ENCODE assay signal across 9 mouse cellular contexts in the genomic region with DNA sequence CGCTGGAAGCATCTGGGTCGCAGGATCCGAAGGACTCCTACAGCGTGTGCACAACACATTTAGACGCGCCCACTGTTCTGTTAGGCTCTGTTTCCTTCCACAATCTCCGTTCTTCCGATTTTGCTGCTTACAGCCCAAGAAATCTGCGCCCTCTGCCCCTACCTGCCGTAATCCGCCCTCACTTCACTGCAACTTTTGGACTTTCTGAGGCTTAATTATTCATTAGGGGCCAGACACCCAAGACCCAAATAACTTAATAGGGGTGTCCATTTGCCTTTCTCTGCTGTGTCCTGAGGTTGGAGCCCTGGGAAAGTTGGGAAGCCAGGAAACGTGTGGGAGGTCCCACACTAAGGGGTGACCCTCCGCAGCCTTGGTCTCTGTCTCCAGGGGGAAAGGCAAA. TPM values are rescaled to one million over a fixed set of nuclear protein-coding genes. Genes with fewer than 3 reads are reported as not detected.
DNase-seq lines count a peak whose midpoint lies in the region; ATAC-seq and TF ChIP-seq lines count a peak whose summit lies in the region.
"Had no signal": no experiment of that assay in that cellular context is flagged by ENCODE, and none has a peak within 500 bp of the region (broad histone marks: within the 10 kb centered on the region; RNA-seq: fewer than 3 reads in every experiment).

No protein-coding gene starts in this region.

- H3K9ac ChIP-seq in hindbrain, embryonic 14.5 days = no peak overlapping the region
- H3K9ac ChIP-seq in limb, embryonic 15.5 days = no peak overlapping the region
- H3K9ac ChIP-seq in stomach, postnatal 0 days (ENCODE audit: low read length) = peak overlapping the region; percentile 56

- H3K9me3 ChIP-seq in hindbrain, embryonic 14.5 days (ENCODE audit: control insufficient read depth, low read length) = no peaks in the 10 kb centered on the region
- no peaks in the 10 kb centered on the region for H3K9me3 ChIP-seq in limb, embryonic 15.5 days
- no peaks in the 10 kb centered on the region for H3K9me3 ChIP-seq in stomach, postnatal 0 days (ENCODE audit: control insufficient read depth, low read length)

- no peaks in the 10 kb centered on the region for H3K36me3 ChIP-seq in spleen, adult 2 months (ENCODE audit: control insufficient read depth, insufficient read depth, low read length)
- H3K36me3 ChIP-seq in hindbrain, embryonic 14.5 days (replicated peaks; ENCODE audit: control insufficient read depth, insufficient read depth) = no peaks in the 10 kb centered on the region
- no peaks in the 10 kb centered on the region for H3K36me3 ChIP-seq in limb, embryonic 15.5 days
- H3K36me3 ChIP-seq in stomach, postnatal 0 days (ENCODE audit: control insufficient read depth, insufficient read depth, low read length) = no peaks in the 10 kb centered on the region

- peaks cover 7% of the 10 kb centered on the region for H3K4me1 ChIP-seq in spleen, adult 2 months (ENCODE audit: control insufficient read depth, insufficient read depth, insufficient read length)
- peaks cover 5% of the 10 kb centered on the region for H3K4me1 ChIP-seq in hindbrain, embryonic 14.5 days (replicated peaks; ENCODE audit: control insufficient read depth, insufficient read depth, low read length)
- peaks cover 31% of the 10 kb centered on the region for H3K4me1 ChIP-seq in limb, embryonic 15.5 days
- 0 out of 2 replicates have a peak, but pooled peaks cover 2% of the 10 kb centered on the region for H3K4me1 ChIP-seq in stomach, postnatal 0 days (replicated peaks; ENCODE audit: control insufficient read depth, insufficient read depth)

- H3K27ac ChIP-seq in spleen, adult 2 months (ENCODE audit: insufficient read depth, low read length) = no peak overlapping the region
- no peak overlapping the region for H3K27ac ChIP-seq in hindbrain, embryonic 14.5 days
- H3K27ac ChIP-seq in limb, embryonic 15.5 days = no peak overlapping the region
- peak overlapping the region; percentile 80 for H3K27ac ChIP-seq in stomach, postnatal 0 days (replicated peaks)

- TF ChIP-seq CTCF in spleen, adult 2 months (IDR thresholded peaks at IDR 0.05; ENCODE audit: extremely low read depth, insufficient read depth, insufficient read length, insufficient replicate concordance) = no peak
- TF ChIP-seq CTCF in stomach, postnatal 0 days (IDR thresholded peaks at IDR 0.05; ENCODE audit: low read depth) = no peak

- peak overlapping the region; percentile 94 for H3K4me2 ChIP-seq in hindbrain, embryonic 14.5 days (replicated peaks)
- peak overlapping the region; percentile 91 for H3K4me2 ChIP-seq in limb, embryonic 15.5 days
- peak overlapping the region; percentile 82 for H3K4me2 ChIP-seq in stomach, postnatal 0 days (replicated peaks; ENCODE audit: low read depth)

- no peak for TF ChIP-seq EP300 in stomach, postnatal 0 days (optimal IDR thresholded peaks at IDR 0.05)

- ATAC-seq in hindbrain, embryonic 14.5 days (ENCODE audit: low FRiP score) = no peak
- no peak for ATAC-seq in limb, embryonic 15.5 days (ENCODE audit: insufficient number of reproducible peaks, low FRiP score, low TSS enrichment, low read depth)
- ATAC-seq in stomach, postnatal 0 days (ENCODE audit: low FRiP score, low TSS enrichment) = no peak

- no peak for DNase-seq in spleen, adult 2 months (ENCODE audit: low read depth in 1 of 2, low spot score in 2 of 2)
- DNase-seq in spleen, postnatal 36 days (ENCODE audit: low spot score in 2 of 2) = no peak
- DNase-seq in hindbrain, embryonic 14.5 days (ENCODE audit: low spot score) = no peak
- DNase-seq in stomach, postnatal 0 days (ENCODE audit: low spot score) = no peak
- DNase-seq in lung, postnatal 4 days = no peak
- no peak for DNase-seq in urinary bladder, postnatal 4 days (ENCODE audit: low spot score in 2 of 2)
- DNase-seq: cerebellum, adult 9-10 months; gastrocnemius, postnatal 14 days had no signal

- H3K4me3 ChIP-seq in spleen, adult 2 months (ENCODE audit: extremely low read depth, insufficient read depth, insufficient read length) = peak overlapping the region; percentile 45; the same call in 1 of the 2 replicates
- H3K4me3 ChIP-seq in hindbrain, embryonic 14.5 days (replicated peaks; ENCODE audit: low read length) = no peak overlapping the region; the same call in 1 of the 2 replicates
- peak overlapping the region; percentile 43 for H3K4me3 ChIP-seq in limb, embryonic 15.5 days
- peak overlapping the region; percentile 45 for H3K4me3 ChIP-seq in stomach, postnatal 0 days (ENCODE audit: low read depth, low read length)

- no peak for TF ChIP-seq POLR2A in spleen, adult 2 months (IDR thresholded peaks at IDR 0.05; ENCODE audit: low read depth, low read length)

- 49% methylated on average over 13 of the region's 13 CpGs for WGBS in spleen, adult 2 months
- WGBS in hindbrain, embryonic 14.5 days = 49% methylated on average over 13 of the region's 13 CpGs
- 48% methylated on average over 13 of the region's 13 CpGs for WGBS in limb, embryonic 15.5 days
- 52% methylated on average over 13 of the region's 13 CpGs for WGBS in stomach, postnatal 0 days

- H3K27me3 ChIP-seq in spleen, adult 2 months (ENCODE audit: control insufficient read depth, insufficient read depth, low read length) = peaks cover 4% of the 10 kb centered on the region; the same call in 1 of the 2 replicates
- H3K27me3 ChIP-seq in hindbrain, embryonic 14.5 days (ENCODE audit: control insufficient read depth, insufficient read depth, low read length) = peaks cover 17% of the 10 kb centered on the region
- peaks cover 25% of the 10 kb centered on the region for H3K27me3 ChIP-seq in limb, embryonic 15.5 days
- H3K27me3 ChIP-seq in stomach, postnatal 0 days (ENCODE audit: control insufficient read depth, insufficient read depth, low read length) = no peaks in the 10 kb centered on the region

RNA-seq across cellular contexts. Expression of gene Aqp3, which starts 0.6 kb away (rescaled TPM):
- polyA plus RNA-seq in spleen, adult 2 months (2012; rRNA removed) = 3.4 and 4.7 TPM in 2 replicates
- 0.17 TPM in 1 of 2 replicates, not detected in the other for polyA plus RNA-seq in hindbrain, embryonic 14.5 days (2014; fragmentation: Nextera tagmentation; extraction: Ambion mirVana)
- polyA plus RNA-seq in limb, embryonic 15.5 days (2015; fragmentation: Nextera tagmentation; extraction: Ambion mirVana) = 82.8 and 104 TPM in 2 replicates
- polyA plus RNA-seq in stomach, postnatal 0 days (2015; fragmentation: Nextera tagmentation; extraction: Ambion mirVana) = 202 and 227 TPM in 2 replicates

RNA-seq across cellular contexts. Expression of gene Nol6, which starts 26.9 kb away (rescaled TPM):
- polyA plus RNA-seq in spleen, adult 2 months (2012; rRNA removed) = 30.4 and 38.3 TPM in 2 replicates
- polyA plus RNA-seq in hindbrain, embryonic 14.5 days (2014; fragmentation: Nextera tagmentation; extraction: Ambion mirVana) = 38.4 and 41.5 TPM in 2 replicates
- 26.5 and 27.1 TPM in 2 replicates for polyA plus RNA-seq in limb, embryonic 15.5 days (2015; fragmentation: Nextera tagmentation; extraction: Ambion mirVana)
- polyA plus RNA-seq in stomach, postnatal 0 days (2015; fragmentation: Nextera tagmentation; extraction: Ambion mirVana) = 9.5 and 10.9 TPM in 2 replicates

RNA-seq across cellular contexts. Expression of gene Ube2r2, which starts 38.2 kb away (rescaled TPM):
- polyA plus RNA-seq in spleen, adult 2 months (2012; rRNA removed) = 28.5 and 30.3 TPM in 2 replicates
- 68.5 and 68.7 TPM in 2 replicates for polyA plus RNA-seq in hindbrain, embryonic 14.5 days (2014; fragmentation: Nextera tagmentation; extraction: Ambion mirVana)
- polyA plus RNA-seq in limb, embryonic 15.5 days (2015; fragmentation: Nextera tagmentation; extraction: Ambion mirVana) = 71.2 and 75.0 TPM in 2 replicates
- 76.3 and 89.0 TPM in 2 replicates for polyA plus RNA-seq in stomach, postnatal 0 days (2015; fragmentation: Nextera tagmentation; extraction: Ambion mirVana)

RNA-seq across cellular contexts. Expression of gene Aqp7, which starts 49.4 kb away (rescaled TPM):
- polyA plus RNA-seq in spleen, adult 2 months (2012; rRNA removed) = 0.07 and 0.14 TPM in 2 replicates
- not detected in 2 replicates for polyA plus RNA-seq in hindbrain, embryonic 14.5 days (2014; fragmentation: Nextera tagmentation; extraction: Ambion mirVana)
- polyA plus RNA-seq in limb, embryonic 15.5 days (2015; fragmentation: Nextera tagmentation; extraction: Ambion mirVana) = 0.24 and 0.55 TPM in 2 replicates
- 0.39 and 0.47 TPM in 2 replicates for polyA plus RNA-seq in stomach, postnatal 0 days (2015; fragmentation: Nextera tagmentation; extraction: Ambion mirVana)

Comparison
In these comparisons a context has a peak if more than half of its experiments do, and no peak if none do; other contexts are left out.
1. RNA of gene Aqp3, which starts 0.6 kb away (polyA plus RNA-seq): 202 to 227 TPM in stomach, postnatal 0 days and 82.8 to 104 TPM in limb, embryonic 15.5 days; 3.4 to 4.7 TPM in spleen, adult 2 months and 0.17 TPM in hindbrain, embryonic 14.5 days; every median in the first group is over 10 times any median in the second.
2. Peak in every context shown above with its lines, with median percentiles within 50 percentile points of each other: H3K4me2 ChIP-seq.